Mouse (Mus musculus): Measurements from ENCODE around the gene Mcu. TPM values are rescaled to one million over a fixed set of nuclear protein-coding genes. Genes with fewer than 3 reads are reported as not detected.
A peak's percentile ranks its signal among the peaks of the same experiment; 100 is the strongest.

Mcu gene
- polyA plus RNA-seq, 1 experiment from 2014 or later = 26.2 TPM

DNA sequence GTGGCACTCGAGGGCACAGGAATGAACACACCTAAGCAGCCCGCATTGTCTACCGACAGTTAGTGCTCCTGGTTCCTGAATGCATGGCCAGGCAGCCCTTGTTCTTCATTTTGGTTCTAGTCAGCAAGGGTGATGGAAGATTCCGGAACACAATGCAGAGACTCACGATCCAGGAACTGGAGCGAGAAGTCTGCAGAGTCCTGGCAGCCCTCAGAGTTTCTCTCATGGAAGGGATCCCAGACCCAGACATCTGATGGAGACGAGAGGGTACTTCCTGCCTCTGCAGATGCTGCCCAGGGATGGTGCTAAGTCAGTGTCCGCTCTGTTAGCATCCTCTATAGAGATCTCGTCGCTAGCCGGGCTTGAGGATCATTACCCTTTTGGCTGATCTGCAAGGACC is 75.0 kb downstream of the Mcu start:
- ATAC-seq (ENCODE audit: insufficient read depth, low FRiP score, low TSS enrichment) (no peak), DNase-seq (ENCODE audit: low spot score) (no peak)
- Histone ChIP-seq H3K4me2 (ENCODE audit: low read depth) (no peak overlapping the region), H3K9me3 (ENCODE audit: control insufficient read depth, low read length) (peaks cover 2% of the 10 kb centered on the region; the same call in 1 of the 2 replicates), H3K4me1 (ENCODE audit: control insufficient read depth, insufficient read depth, low read length) (peaks cover 12% of the 10 kb centered on the region), H3K36me3 (ENCODE audit: control insufficient read depth, insufficient read depth, low read length) (no peaks in the 10 kb centered on the region), H3K4me3 (ENCODE audit: low read depth, low read length) (no peak overlapping the region), H3K27ac (ENCODE audit: low read depth, low read length) (no peak overlapping the region), H3K9ac (ENCODE audit: low read length) (no peak overlapping the region), H3K27me3 (ENCODE audit: control insufficient read depth, insufficient read depth, low read length) (no peaks in the 10 kb centered on the region)
- 87% methylated on average over 11 of the region's 11 CpGs for WGBS

GRCm38 (mm10) chr10:59540596-59540995 is 75.9 kb downstream of the Mcu start:
- no peaks in the 10 kb centered on the region for H3K36me3 ChIP-seq (ENCODE audit: control insufficient read depth, insufficient read depth, low read length)
- H3K9ac ChIP-seq (ENCODE audit: low read length) = no peak overlapping the region
- ATAC-seq (ENCODE audit: insufficient read depth, low FRiP score, low TSS enrichment) = no peak
- no peaks in the 10 kb centered on the region for H3K27me3 ChIP-seq (ENCODE audit: control insufficient read depth, insufficient read depth, low read length)
- WGBS = 80% methylated on average over 3 of the region's 3 CpGs
- H3K4me3 ChIP-seq (ENCODE audit: low read depth, low read length) = no peak overlapping the region
- no peak for DNase-seq (ENCODE audit: low spot score)
- H3K9me3 ChIP-seq (ENCODE audit: control insufficient read depth, low read length) = no peaks in the 10 kb centered on the region
- no peak overlapping the region for H3K4me2 ChIP-seq (ENCODE audit: low read depth)
- H3K27ac ChIP-seq (ENCODE audit: low read depth, low read length) = no peak overlapping the region
- peaks cover 12% of the 10 kb centered on the region for H3K4me1 ChIP-seq (ENCODE audit: control insufficient read depth, insufficient read depth, low read length)

GRCm38 (mm10) chr10:59540081-59540480 is 76.4 kb downstream of the Mcu start:
- no peak overlapping the region for H3K4me3 ChIP-seq (ENCODE audit: low read depth, low read length)
- H3K27ac ChIP-seq (ENCODE audit: low read depth, low read length) = no peak overlapping the region
- H3K4me1 ChIP-seq (ENCODE audit: control insufficient read depth, insufficient read depth, low read length) = peaks cover 12% of the 10 kb centered on the region
- no peaks in the 10 kb centered on the region for H3K36me3 ChIP-seq (ENCODE audit: control insufficient read depth, insufficient read depth, low read length)
- WGBS = 78% methylated on average over 3 of the region's 3 CpGs
- DNase-seq (ENCODE audit: low spot score) (no peak), ATAC-seq (ENCODE audit: insufficient read depth, low FRiP score, low TSS enrichment) (no peak)
- no peaks in the 10 kb centered on the region for H3K27me3 ChIP-seq (ENCODE audit: control insufficient read depth, insufficient read depth, low read length)
- no peaks in the 10 kb centered on the region for H3K9me3 ChIP-seq (ENCODE audit: control insufficient read depth, low read length)
- no peak overlapping the region for H3K4me2 ChIP-seq (ENCODE audit: low read depth)
- H3K9ac ChIP-seq (ENCODE audit: low read length) = no peak overlapping the region

- 2% methylated on average over 12 of the region's 12 CpGs for WGBS
- Histone ChIP-seq H3K4me3 (ENCODE audit: low read depth, low read length) (0 out of 2 replicates have a peak overlapping the region, but pooled peaks have one; percentile 18), H3K27ac (ENCODE audit: low read depth, low read length) (no peak overlapping the region), H3K4me2 (ENCODE audit: low read depth) (peak overlapping the region; percentile 50), H3K36me3 (ENCODE audit: control insufficient read depth, insufficient read depth, low read length) (no peaks in the 10 kb centered on the region), H3K27me3 (ENCODE audit: control insufficient read depth, insufficient read depth, low read length) (no peaks in the 10 kb centered on the region), H3K9ac (ENCODE audit: low read length) (peak overlapping the region; percentile 26; the same call in 1 of the 2 replicates), H3K9me3 (ENCODE audit: control insufficient read depth, low read length) (no peaks in the 10 kb centered on the region), H3K4me1 (ENCODE audit: control insufficient read depth, insufficient read depth, low read length) (peaks cover 12% of the 10 kb centered on the region)
- ATAC-seq (ENCODE audit: insufficient read depth, low FRiP score, low TSS enrichment) (no peak), DNase-seq (ENCODE audit: low spot score) (peak; percentile 62)
These were observed 77.0 kb downstream of the Mcu start for GRCm38 (mm10) chr10:59539533-59539875.

DNA sequence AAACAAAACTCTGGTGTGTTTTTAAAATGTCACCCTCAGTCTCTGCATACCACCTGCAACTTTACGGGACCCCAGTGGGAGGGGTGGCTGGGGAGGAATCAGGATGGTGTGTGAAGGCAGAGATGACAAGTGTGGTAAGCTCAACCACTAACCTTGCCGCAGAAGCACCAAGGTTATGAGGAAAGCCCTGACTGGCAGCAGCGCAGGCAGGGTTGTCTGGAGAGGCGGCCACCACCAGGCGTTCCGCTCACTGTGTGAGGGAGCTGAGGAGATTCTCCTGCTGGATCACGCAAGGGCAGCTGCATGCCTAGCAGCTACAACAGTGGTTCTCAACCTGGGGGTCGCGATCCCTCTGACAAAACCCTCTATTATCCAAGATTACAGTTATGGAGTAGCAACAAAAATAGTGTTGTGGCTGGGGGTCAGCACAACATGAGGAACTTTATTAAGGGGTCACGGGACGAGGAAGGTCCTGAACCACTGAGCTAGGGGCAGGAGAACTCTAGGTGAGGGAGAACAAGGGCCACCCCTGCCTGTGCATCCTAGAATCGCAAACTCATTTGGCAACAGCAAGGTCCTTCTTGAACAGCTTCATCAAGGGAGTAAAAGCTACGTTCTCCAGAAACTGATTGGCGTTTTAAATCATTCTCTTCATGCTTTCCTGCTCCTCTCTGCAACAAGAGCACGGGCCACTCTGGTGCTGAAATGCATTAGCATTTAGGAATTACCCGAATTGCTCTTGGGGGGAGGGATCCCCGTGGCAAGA is 77.5 kb downstream of the Mcu start:
- peak overlapping the region; percentile 26; the same call in 1 of the 2 replicates for H3K9ac ChIP-seq (ENCODE audit: low read length)
- no peak for ATAC-seq (ENCODE audit: insufficient read depth, low FRiP score, low TSS enrichment)
- H3K27ac ChIP-seq (ENCODE audit: low read depth, low read length) = no peak overlapping the region
- peak overlapping the region; percentile 50 for H3K4me2 ChIP-seq (ENCODE audit: low read depth)
- H3K4me3 ChIP-seq (ENCODE audit: low read depth, low read length) = 0 out of 2 replicates have a peak overlapping the region, but pooled peaks have one; percentile 18
- no peaks in the 10 kb centered on the region for H3K36me3 ChIP-seq (ENCODE audit: control insufficient read depth, insufficient read depth, low read length)
- peaks cover 12% of the 10 kb centered on the region for H3K4me1 ChIP-seq (ENCODE audit: control insufficient read depth, insufficient read depth, low read length)
- H3K27me3 ChIP-seq (ENCODE audit: control insufficient read depth, insufficient read depth, low read length) = no peaks in the 10 kb centered on the region
- DNase-seq (ENCODE audit: low spot score) = no peak
- WGBS = 28% methylated on average over 17 of the region's 17 CpGs
- no peaks in the 10 kb centered on the region for H3K9me3 ChIP-seq (ENCODE audit: control insufficient read depth, low read length)

GRCm38 (mm10) chr10:59538063-59538462 is 78.4 kb downstream of the Mcu start:
- Histone ChIP-seq H3K9ac (ENCODE audit: low read length) (no peak overlapping the region), H3K27ac (ENCODE audit: low read depth, low read length) (no peak overlapping the region), H3K9me3 (ENCODE audit: control insufficient read depth, low read length) (no peaks in the 10 kb centered on the region), H3K4me3 (ENCODE audit: low read depth, low read length) (no peak overlapping the region), H3K36me3 (ENCODE audit: control insufficient read depth, insufficient read depth, low read length) (no peaks in the 10 kb centered on the region), H3K4me1 (ENCODE audit: control insufficient read depth, insufficient read depth, low read length) (peaks cover 12% of the 10 kb centered on the region), H3K4me2 (ENCODE audit: low read depth) (no peak overlapping the region), H3K27me3 (ENCODE audit: control insufficient read depth, insufficient read depth, low read length) (no peaks in the 10 kb centered on the region)
- no peak for ATAC-seq (ENCODE audit: insufficient read depth, low FRiP score, low TSS enrichment)
- WGBS = 82% methylated on average over 6 of the region's 6 CpGs
- no peak for DNase-seq (ENCODE audit: low spot score)

DNA sequence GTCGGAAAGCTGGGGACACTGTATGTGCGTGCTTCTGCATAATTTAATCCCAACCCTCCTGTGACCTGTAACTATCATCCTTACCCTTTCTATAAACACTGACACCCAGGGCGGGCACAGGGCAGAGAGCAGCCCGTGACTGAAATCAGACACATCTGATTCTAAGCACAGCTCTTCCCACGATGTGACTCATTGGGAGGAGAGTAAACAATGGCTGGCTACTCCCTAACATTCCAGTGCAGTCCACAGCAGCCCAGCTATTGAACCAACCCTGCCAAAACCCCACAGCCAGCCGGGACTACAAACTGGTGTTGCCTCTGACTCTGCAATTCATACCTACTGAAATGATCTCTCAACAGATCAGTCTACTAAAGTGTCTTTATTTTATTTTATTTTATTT is 78.9 kb downstream of the Mcu start:
- H3K27ac ChIP-seq (ENCODE audit: low read depth, low read length) = no peak overlapping the region
- H3K27me3 ChIP-seq (ENCODE audit: control insufficient read depth, insufficient read depth, low read length) = no peaks in the 10 kb centered on the region
- H3K4me2 ChIP-seq (ENCODE audit: low read depth) = no peak overlapping the region
- peaks cover 12% of the 10 kb centered on the region for H3K4me1 ChIP-seq (ENCODE audit: control insufficient read depth, insufficient read depth, low read length)
- H3K9me3 ChIP-seq (ENCODE audit: control insufficient read depth, low read length) = no peaks in the 10 kb centered on the region
- H3K9ac ChIP-seq (ENCODE audit: low read length) = no peak overlapping the region
- DNase-seq (ENCODE audit: low spot score) (no peak), ATAC-seq (ENCODE audit: insufficient read depth, low FRiP score, low TSS enrichment) (no peak)
- 68% methylated on average over 6 of the region's 6 CpGs for WGBS
- no peak overlapping the region for H3K4me3 ChIP-seq (ENCODE audit: low read depth, low read length)
- no peaks in the 10 kb centered on the region for H3K36me3 ChIP-seq (ENCODE audit: control insufficient read depth, insufficient read depth, low read length)

DNA sequence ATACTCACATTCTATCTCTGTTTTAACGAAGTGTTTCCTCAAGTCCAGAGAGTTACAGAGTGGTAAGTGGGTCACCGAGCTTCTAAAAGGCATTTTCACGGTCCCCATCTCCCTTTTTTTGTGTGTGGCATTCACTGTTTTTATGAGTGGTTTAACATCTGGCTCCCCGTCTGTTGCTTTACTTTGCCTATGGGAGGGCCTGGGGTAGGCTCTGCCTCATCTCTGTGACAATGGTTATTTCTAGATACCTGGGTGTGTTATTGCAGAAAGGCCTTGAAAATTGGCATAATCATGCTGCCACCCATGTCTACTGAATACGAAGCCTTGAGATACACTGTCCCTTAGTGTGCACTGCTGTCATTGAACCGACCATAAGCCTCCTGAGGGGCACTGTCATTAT is 84.2 kb downstream of the Mcu start:
- 79% methylated on average over 6 of the region's 6 CpGs for WGBS
- DNase-seq (ENCODE audit: low spot score) (no peak), ATAC-seq (ENCODE audit: insufficient read depth, low FRiP score, low TSS enrichment) (no peak)
- Histone ChIP-seq H3K27ac (ENCODE audit: low read depth, low read length) (no peak overlapping the region), H3K36me3 (ENCODE audit: control insufficient read depth, insufficient read depth, low read length) (no peaks in the 10 kb centered on the region), H3K4me3 (ENCODE audit: low read depth, low read length) (no peak overlapping the region), H3K9me3 (ENCODE audit: control insufficient read depth, low read length) (no peaks in the 10 kb centered on the region), H3K9ac (ENCODE audit: low read length) (no peak overlapping the region), H3K27me3 (ENCODE audit: control insufficient read depth, insufficient read depth, low read length) (no peaks in the 10 kb centered on the region), H3K4me2 (ENCODE audit: low read depth) (no peak overlapping the region), H3K4me1 (ENCODE audit: control insufficient read depth, insufficient read depth, low read length) (no peaks in the 10 kb centered on the region)

GRCm38 (mm10) chr10:59527819-59528218 is 88.7 kb downstream of the Mcu start:
- H3K27me3 ChIP-seq (ENCODE audit: control insufficient read depth, insufficient read depth, low read length) = no peaks in the 10 kb centered on the region
- H3K9me3 ChIP-seq (ENCODE audit: control insufficient read depth, low read length) = no peaks in the 10 kb centered on the region
- H3K36me3 ChIP-seq (ENCODE audit: control insufficient read depth, insufficient read depth, low read length) = no peaks in the 10 kb centered on the region
- no peak for ATAC-seq (ENCODE audit: insufficient read depth, low FRiP score, low TSS enrichment)
- 93% methylated on average over 5 of the region's 5 CpGs for WGBS
- DNase-seq (ENCODE audit: low spot score) = no peak
- H3K4me2 ChIP-seq (ENCODE audit: low read depth) = no peak overlapping the region
- H3K9ac ChIP-seq (ENCODE audit: low read length) = no peak overlapping the region
- no peak overlapping the region for H3K27ac ChIP-seq (ENCODE audit: low read depth, low read length)
- H3K4me1 ChIP-seq (ENCODE audit: control insufficient read depth, insufficient read depth, low read length) = no peaks in the 10 kb centered on the region
- H3K4me3 ChIP-seq (ENCODE audit: low read depth, low read length) = no peak overlapping the region

Measured in neural tube, embryonic 11.5 days (tissue).